Mouse (Mus musculus): ENCODE data around the gene Tmem14a. TPM values are rescaled to one million over a fixed set of nuclear protein-coding genes. Genes with fewer than 3 reads are reported as not detected.

Tmem14a gene
- total RNA-seq (2023) = not detected in 2 replicates

GRCm38 (mm10) chr1:21218489-21218919, at the start of gene Tmem14a:
TSS of gene Tmem14a (plus strand) at chr1:21218575.

DNA sequence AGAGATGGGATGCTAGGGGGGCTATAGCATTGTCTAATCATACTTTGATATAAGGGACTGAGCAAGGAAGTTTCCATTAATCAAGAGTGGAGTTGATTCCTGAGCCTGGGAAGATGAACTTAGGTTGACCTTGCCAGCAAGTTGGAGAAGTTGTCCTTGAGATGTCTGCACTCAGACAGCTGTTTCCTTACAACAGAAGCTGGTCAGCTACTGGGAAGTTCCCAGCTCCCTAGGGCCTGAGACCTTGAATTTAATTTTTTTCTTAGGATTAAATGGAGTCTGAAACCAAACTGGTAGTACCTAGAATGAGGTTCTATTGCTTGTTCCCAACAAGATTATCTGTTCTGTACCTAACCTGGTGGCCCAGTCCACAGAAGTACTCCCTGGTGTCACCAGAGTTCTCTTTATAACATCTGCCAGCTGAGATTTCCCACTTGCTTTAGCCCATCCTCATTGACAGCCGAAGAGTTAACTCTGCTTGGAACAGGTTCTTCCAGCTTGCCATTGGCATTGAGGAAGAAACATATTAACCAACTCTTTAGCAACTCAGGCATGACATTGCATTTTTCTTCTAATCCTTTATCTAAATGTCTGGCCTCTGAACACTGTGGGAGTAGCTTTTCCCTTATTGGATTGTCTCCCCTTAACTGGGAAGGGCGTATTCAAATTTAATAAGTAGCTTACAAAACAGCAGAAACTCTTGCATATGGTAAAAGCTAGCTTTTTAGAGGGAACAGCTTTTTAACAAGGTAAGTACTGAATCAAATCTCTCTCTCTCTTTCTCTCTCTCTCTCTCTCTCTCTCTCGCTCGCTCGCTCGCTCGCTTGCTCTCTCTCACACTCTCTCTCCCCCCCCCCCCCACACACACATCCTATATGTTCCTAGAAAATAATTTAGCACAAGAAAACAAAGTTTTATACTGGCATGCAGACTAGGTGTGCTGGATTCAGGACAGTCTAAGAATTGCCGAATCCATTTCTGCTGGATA, 21.8 kb downstream of the Tmem14a start, which contains the start of gene Gsta3:
TSS of gene Gsta3 (plus strand) at position 679 of the 988 bp plus-strand sequence.

Other genes with a start within 250 kb of the Tmem14a start
- 15.4 and 21.6 TPM in 2 replicates for gene Tram2, start 139.3 kb upstream of the Tmem14a start, total RNA-seq (2023)
- gene Gsta3, start 22.0 kb downstream of the Tmem14a start, total RNA-seq (2023) = 0.69 TPM in 1 of 2 replicates, not detected in the other
- not detected in 2 replicates for gene Khdc1a, start 131.1 kb downstream of the Tmem14a start, total RNA-seq (2023)
- not detected in 2 replicates for gene Khdc1c, start 149.8 kb downstream of the Tmem14a start, total RNA-seq (2023)
- not detected in 2 replicates for gene Khdc1b, start 165.0 kb downstream of the Tmem14a start, total RNA-seq (2023)

All from neutrophil, adult 65 days (primary cell).